Mouse (Mus musculus): Measurements from ENCODE around the gene Ralgps2. TPM values are rescaled to one million over a fixed set of nuclear protein-coding genes. Genes with fewer than 3 reads are reported as not detected.

Gene Ralgps2
- polyA plus RNA-seq, 1 experiment from 2014 or later, result 86.5 TPM

- Histone ChIP-seq H3K4me3 (no peak overlapping the region), H3K27ac (no peak overlapping the region), H3K4me1 (peaks cover 19% of the 10 kb centered on the region), H3K27me3 (ENCODE audit: poor library complexity, severe bottlenecking) (no peaks in the 10 kb centered on the region), H3K36me3 (replicated peaks) (no peaks in the 10 kb centered on the region), H3K9me3 (peaks cover 31% of the 10 kb centered on the region)
- WGBS, result 71% methylated on average over 6 of the region's 6 CpGs
- no peak for DNase-seq (ENCODE audit: extremely low spot score, low spot score)
Observed at GRCm38 (mm10) chr1:156764584-156764983, 174.8 kb downstream of the Ralgps2 start.

- no peaks in the 10 kb centered on the region for H3K36me3 ChIP-seq (replicated peaks)
- no peak for DNase-seq (ENCODE audit: extremely low spot score, low spot score)
- H3K4me1 ChIP-seq, result peaks cover 23% of the 10 kb centered on the region
- 95% methylated on average over 6 of the region's 6 CpGs for WGBS
- no peaks in the 10 kb centered on the region for H3K27me3 ChIP-seq (ENCODE audit: poor library complexity, severe bottlenecking)
- H3K4me3 ChIP-seq, result no peak overlapping the region
- peaks cover 31% of the 10 kb centered on the region for H3K9me3 ChIP-seq
- no peak overlapping the region for H3K27ac ChIP-seq
Observed at GRCm38 (mm10) chr1:156763280-156763679, 176.1 kb downstream of the Ralgps2 start.

- 0 out of 2 replicates have a peak, but pooled peaks cover 4% of the 10 kb centered on the region for H3K27me3 ChIP-seq (ENCODE audit: poor library complexity, severe bottlenecking)
- no peaks in the 10 kb centered on the region for H3K36me3 ChIP-seq (replicated peaks)
- 78% methylated on average over 10 of the region's 10 CpGs for WGBS
- H3K4me3 ChIP-seq, result no peak overlapping the region
- DNase-seq (ENCODE audit: extremely low spot score, low spot score), result no peak
- H3K27ac ChIP-seq, result peak overlapping the region; percentile 54; the same call in 1 of the 2 replicates
- H3K9me3 ChIP-seq, result peaks cover 18% of the 10 kb centered on the region
- H3K4me1 ChIP-seq, result peaks cover 30% of the 10 kb centered on the region
Observed at GRCm38 (mm10) chr1:156761430-156761801, 178.0 kb downstream of the Ralgps2 start.

- no peak for DNase-seq (ENCODE audit: extremely low spot score, low spot score)
- H3K27ac ChIP-seq, result peak overlapping the region; percentile 62
- WGBS, result 73% methylated on average over 13 of the region's 13 CpGs
Observed at GRCm38 (mm10) chr1:156760549-156761429, 178.6 kb downstream of the Ralgps2 start.

GRCm38 (mm10) chr1:156758326-156758725, 181.1 kb downstream of the Ralgps2 start:
- no peak for DNase-seq (ENCODE audit: extremely low spot score, low spot score)
- Histone ChIP-seq H3K36me3 (replicated peaks) (no peaks in the 10 kb centered on the region), H3K27ac (no peak overlapping the region; the same call in 1 of the 2 replicates), H3K4me1 (peaks cover 47% of the 10 kb centered on the region), H3K4me3 (no peak overlapping the region), H3K27me3 (ENCODE audit: poor library complexity, severe bottlenecking) (peaks cover 15% of the 10 kb centered on the region), H3K9me3 (no peaks in the 10 kb centered on the region)
- 42% methylated on average over 4 of the region's 4 CpGs for whole genome bisulfite sequencing

More at GRCm38 (mm10) chr1:156760549-156761429, 178.6 kb downstream of the Ralgps2 start:
- H3K4me3 ChIP-seq, result no peak overlapping the region
- H3K4me1 ChIP-seq, result peaks cover 30% of the 10 kb centered on the region
- no peaks in the 10 kb centered on the region for H3K36me3 ChIP-seq (replicated peaks)
- peaks cover 12% of the 10 kb centered on the region for H3K9me3 ChIP-seq
- peaks cover 8% of the 10 kb centered on the region for H3K27me3 ChIP-seq (ENCODE audit: poor library complexity, severe bottlenecking)

GRCm38 (mm10) chr1:156754608-156755413, 184.6 kb downstream of the Ralgps2 start:
- Histone ChIP-seq H3K4me3 (no peak overlapping the region), H3K9me3 (no peaks in the 10 kb centered on the region), H3K4me1 (peaks cover 57% of the 10 kb centered on the region)

More at GRCm38 (mm10) chr1:156754608-156755413, 184.6 kb downstream of the Ralgps2 start:
- 63% methylated on average over 15 of the region's 15 CpGs for WGBS
- H3K36me3 ChIP-seq (replicated peaks), result no peaks in the 10 kb centered on the region
- no peak for DNase-seq (ENCODE audit: extremely low spot score, low spot score)
- peak overlapping the region; percentile 58 for H3K27ac ChIP-seq
- peaks cover 15% of the 10 kb centered on the region for H3K27me3 ChIP-seq (ENCODE audit: poor library complexity, severe bottlenecking)

Other genes starting within 250 kb of the Ralgps2 start
- gene Fam20b, start 220.5 kb downstream of the Ralgps2 start, polyA plus RNA-seq (2016; fragmentation: Nextera tagmentation; extraction: Ambion mirVana), result 16.4 and 17.5 TPM in 2 replicates
- gene Angptl1, start 101.1 kb downstream of the Ralgps2 start, polyA plus RNA-seq (2016; fragmentation: Nextera tagmentation; extraction: Ambion mirVana), result 1.7 and 2.2 TPM in 2 replicates
- not detected in 2 replicates for gene Tex35, start 169.1 kb upstream of the Ralgps2 start, polyA plus RNA-seq (2016; fragmentation: Nextera tagmentation; extraction: Ambion mirVana)

Measured in forebrain, embryonic 10.5 days (tissue).